Mouse (Mus musculus) urinary bladder, postnatal 10 days (tissue): ENCODE measurements at regions not wholly inside any gene's neighbourhood (a gene's known extent, or its start where the extent isn't known, plus 50 kb on each side); places are given as distances from the start of the nearest gene placed in this dataset.
"Not testable (repeated sequence)": the region's sequence is repeated elsewhere in the genome, so short reads cannot be mapped to it uniquely, and the experiment has no call there.

ENCODE experiments used
- DNase-seq: peaks from one replicate; pipeline ENCODE4 v3.0.0; 2022; ENCODE audit warnings: low spot score

DNA sequence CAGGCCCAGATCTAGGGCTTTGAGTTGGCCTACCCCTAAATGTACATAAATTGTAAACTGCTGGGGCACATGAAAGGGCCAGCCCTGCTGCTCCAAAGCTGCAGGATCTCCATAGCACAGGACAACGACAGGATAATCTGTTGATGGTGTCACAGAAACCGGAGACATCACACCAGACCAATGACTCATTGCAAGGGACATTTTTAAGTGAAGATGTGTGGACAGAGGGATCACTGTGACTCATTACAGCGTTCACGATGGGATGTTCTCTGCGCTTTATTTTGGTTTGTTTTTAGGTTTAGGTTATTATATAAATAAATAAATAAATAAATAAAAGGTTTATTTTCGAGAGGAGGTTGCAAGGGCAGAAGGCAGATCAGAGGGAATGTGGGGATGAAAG is 216.9 kb upstream of the Klf3 start:
- no peak for DNase-seq

DNA sequence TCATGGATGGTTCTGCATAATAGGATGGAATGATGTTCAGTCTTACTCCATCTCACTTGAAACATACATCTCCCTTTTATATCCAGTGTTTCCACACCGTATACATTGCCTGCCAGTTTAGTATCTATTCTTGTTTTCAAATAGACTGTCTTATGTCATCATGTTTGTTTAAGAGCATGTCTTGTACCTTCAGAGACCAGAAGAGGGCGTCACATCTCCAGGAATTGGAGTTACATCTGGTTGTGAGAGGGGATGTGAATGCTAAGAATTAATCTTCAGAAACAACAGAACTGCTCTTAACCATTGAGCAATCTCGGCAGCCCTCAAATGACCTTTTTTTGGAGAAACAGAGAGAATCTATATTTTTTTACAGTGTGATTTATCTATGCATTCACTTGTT is 216.3 kb upstream of the Klf3 start:
- DNase-seq: no peak

DNA sequence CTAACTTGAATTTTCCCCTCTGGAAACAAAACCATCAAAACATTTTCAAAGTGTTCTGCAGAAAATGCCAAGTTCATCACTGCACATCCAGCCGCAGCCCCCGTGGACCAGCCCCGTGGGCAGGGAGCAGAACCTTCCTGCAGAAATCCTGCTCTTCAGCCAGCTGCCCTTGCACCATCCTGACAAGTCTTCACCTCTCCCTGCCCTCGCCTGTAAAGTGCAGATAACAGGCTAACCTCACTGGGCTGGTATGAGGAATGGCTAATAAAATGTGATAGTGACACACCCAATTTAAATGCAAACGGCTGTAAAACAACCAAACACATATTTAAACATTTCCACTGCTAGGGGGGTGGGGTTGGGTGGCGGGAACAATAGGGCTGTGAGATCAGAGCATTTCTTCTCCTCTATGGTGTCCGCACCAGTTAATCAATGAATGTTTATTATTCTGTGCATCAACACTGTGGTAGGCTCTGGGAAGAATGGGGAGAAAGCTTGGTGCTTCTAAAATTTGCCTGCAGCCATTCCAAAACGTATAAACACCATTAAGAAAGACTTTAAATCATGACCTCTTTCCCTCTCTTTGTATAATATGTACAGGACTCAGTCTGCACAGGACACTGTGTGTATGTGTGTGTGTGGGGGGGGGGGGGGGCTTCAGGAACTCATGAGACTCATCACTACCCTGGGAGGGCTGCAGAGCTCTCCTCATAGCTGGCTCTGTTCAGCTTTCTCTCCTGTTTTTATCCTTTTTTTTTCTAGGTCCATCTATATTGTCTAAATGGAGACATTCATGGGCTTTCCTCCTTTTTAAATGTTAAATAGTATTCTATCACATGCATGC is 215.1 kb upstream of the Klf3 start:
- DNase-seq: no peak

DNA sequence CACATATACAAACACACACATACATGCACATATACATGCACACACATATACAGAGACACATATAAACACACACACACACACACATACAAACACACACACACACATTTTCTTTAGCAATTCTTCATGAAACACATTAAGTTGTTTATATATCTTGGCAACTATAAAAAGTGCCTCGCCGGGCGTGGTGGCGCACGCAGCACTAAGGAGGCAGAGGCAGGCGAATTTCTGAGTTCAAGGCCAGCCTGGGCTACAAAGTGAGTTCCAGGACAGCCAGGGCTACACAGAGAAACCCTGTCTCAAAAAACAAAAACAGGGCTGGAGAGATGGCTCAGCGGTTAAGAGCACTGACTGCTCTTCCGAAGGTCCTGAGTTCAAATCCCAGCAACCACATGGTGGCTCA is 214.4 kb upstream of the Klf3 start:
- DNase-seq: not testable (repeated sequence)

DNA sequence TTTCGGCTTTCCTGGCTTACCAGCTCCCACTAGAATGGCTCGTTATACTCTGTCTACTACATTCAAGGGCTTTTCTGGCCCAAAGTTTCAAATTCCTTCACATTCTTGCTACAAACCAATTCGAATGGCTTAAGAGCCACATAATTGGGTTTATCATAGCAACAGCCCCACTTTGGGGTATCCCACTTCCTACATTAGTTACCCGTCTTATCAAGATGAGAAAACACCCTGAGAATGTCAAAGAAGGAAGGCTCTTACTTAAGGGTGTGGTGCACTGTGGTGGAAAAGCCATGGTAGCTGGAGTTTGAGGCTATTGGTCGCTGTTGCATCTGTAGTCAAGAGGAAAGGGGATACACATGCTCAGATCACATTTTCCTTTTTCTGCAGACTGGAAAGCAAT is 213.2 kb upstream of the Klf3 start:
- DNase-seq: no peak

DNA sequence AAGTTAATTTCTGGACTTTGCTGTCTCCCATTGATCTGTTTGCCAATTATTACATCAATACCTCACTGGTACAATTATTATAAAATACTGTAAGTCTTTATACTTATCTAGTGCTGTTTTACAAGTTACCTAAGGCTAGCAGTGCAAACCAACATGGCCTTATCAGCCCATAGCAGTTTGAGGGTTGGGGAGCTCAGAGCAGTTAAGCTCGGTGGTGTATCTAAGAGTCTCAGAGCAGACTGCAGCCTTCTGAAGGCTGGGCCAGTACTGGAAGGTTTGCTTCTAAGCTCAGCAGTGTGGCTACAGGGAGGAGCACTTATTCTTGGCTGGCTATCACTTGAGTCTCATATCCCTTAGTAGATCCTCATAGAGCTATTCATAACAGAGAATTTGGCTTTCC is 212.4 kb upstream of the Klf3 start:
- no peak for DNase-seq

DNA sequence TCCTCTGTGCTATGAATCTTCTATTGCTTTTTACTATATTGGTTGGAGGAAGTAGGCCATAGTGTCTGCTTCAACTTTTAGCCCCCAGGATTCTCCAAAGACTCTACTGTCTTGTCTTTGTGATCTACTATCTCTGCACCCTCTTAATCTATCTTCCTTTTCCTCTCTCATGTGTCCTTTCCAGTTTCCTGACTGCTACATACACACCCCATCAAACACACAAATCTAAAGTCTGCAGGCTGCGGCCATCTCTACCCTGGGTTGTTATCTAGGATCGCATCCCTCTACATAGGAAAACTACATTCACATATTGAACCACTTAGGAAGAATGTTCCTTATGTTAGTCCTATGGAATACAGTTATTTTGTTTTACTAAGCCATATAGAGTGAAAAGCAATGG is 211.4 kb upstream of the Klf3 start:
- DNase-seq: no peak

DNA sequence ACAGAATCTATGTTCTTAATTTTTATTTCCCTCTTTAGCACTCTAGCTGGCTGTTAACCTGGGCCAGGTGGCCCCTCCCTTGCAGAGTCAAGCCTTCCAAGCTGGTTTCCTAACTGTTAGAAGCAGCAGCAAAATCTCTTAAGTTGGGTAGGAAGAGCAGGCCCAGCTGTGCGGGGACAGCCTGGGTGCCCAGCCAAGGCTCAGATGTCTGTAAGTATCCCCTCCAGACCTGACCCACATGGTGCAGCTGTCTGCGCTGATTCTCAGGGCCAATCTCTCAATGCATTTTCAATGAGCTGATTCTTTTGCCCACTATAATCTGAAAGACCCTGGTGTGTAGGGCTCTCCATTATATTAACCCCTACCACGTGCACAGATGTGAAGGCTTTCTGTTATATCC is 208.0 kb upstream of the Klf3 start:
- no peak for DNase-seq

DNA sequence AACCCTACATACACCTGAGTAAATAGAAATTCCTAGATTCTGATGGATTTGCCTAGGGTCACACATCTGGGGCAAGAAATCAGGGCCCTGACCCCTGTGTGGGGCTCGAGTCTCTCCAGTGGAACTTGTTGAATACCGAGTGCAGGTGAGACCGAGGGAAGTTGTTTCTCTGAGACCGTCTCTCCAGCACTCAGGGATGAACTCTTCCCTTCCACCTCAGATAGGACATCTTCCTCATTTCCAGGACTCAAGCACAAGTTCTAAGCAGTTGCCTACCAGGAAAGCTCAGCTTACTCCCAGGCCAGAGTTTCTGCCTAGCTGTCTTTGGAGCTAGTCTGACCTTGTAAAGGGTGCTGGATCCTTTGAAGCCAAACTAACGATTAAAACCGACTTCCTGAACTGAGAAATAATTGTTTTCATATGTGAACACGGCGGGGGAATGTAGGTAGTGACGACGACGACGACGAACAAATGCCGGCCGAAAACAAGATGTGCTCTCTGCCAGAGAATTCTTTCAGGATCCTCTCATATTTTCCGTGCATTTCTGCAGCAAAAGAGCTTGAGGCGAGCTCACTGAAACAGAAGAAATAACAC is 207.3 kb upstream of the Klf3 start:
- no peak for DNase-seq

DNA sequence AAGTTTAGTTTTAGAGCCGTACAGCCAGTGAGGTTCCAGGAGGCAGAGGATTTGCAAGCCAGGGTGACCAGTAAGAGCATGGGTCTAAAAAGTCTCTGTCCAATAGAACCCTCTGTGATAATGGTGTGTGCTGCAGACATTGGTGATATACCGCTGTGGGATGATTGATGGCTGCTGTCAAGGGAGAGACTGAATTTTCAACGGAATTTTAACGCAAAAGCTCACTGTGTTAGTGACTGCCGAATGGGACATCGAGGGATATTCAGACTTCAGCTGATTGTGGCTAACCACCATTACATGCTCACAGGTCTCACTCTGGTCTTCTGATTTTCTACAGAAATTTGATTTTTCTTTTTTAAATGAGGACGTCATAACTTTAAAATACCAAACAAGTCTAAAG is 206.2 kb upstream of the Klf3 start:
- DNase-seq: no peak

DNA sequence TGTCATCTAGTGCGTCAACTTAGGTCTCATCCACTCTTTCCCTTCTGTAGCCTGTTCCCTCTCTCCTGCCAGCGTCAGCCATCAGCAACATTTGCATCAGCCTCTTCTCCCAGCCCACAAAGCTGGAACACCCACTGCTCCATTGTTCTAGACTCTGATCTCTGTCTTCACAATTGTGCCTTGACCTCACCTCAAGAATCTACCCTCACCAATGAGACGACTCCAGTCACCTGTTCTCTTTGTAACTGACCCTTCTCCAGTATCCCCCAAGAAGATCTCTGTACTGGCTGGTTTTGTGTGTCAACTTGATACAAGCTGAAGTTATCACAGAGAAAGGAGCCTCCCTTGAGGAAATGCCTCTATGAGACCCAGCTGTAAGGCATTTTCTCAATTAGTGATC is 205.7 kb upstream of the Klf3 start:
- no peak for DNase-seq

DNA sequence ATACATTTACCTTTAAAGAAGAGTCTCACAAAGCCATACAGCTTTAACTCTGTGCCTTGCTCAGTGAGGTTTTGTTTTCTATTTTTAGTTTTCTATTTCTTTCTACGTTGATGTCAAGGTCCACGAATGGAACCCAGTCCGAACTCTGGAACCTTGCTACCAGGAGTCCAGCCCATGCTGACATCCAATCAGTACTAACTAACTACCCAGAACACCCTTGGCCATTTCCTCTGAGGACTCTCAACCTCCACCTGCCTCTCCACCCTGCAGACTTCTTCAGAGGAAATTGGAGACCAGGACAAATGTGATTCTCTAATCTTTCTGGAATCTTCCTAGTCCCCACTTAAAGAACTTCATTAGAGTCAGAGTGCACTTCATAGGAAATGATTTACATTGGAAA is 204.6 kb upstream of the Klf3 start:
- DNase-seq: no peak

DNA sequence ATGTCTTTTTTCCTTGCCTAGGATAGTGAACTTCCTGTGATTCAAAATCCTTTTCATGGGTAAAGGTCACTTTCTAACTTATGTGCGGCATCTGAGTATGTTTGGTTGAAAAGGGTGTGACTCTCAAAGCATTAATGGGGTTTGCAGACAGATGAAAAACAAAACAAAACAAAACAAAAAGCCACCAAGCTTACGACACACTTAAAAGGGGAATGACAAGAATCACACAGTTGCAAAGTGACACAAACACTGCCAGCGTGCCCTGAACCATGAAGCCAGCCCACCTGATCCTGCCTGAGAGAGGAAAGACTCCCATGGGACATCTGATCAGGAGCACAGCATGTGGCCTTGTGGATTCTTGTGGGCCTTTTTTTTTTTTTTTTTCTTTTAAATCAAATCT is 204.2 kb upstream of the Klf3 start:
- DNase-seq: no peak

DNA sequence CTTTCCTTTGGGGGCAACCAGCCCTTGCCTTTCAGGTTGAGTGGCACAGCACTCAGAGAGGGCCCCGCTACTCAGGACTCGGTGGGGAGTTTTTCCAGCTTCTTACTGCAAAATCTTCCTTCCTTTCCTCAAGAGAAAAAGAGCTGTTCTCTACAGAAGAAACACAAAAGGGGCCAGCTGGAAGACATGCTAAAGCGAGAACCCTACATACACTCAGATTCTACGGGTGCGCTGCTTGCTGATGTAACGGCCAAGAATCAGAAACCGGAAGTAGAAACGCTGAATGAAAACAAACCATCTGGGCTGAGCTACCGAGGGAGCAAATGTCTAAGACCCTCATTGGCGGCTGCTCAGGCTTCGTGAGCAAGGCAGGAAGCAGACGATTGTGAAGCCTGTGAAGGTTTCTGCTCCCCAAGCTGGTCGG is 203.3 kb upstream of the Klf3 start:
- DNase-seq: no peak

DNA sequence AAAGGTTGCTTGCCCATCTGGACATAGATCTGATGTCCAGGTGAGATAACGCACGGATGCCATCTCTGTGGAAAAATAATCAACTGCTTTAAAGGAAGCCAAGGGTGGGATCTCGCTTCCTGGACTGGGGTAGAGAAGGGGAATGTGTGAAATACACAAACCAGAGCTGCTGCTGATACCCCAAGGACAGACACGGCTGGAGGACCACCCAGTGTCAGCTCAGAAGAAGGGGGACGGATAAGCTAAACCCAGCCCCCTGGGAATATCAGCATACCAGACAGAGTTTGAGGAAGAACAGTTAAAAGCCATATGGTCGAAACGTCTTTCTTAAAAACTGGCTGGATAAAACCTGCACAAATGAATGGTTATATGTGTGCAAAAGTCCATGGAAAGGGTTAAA is 202.8 kb upstream of the Klf3 start:
- DNase-seq: no peak

DNA sequence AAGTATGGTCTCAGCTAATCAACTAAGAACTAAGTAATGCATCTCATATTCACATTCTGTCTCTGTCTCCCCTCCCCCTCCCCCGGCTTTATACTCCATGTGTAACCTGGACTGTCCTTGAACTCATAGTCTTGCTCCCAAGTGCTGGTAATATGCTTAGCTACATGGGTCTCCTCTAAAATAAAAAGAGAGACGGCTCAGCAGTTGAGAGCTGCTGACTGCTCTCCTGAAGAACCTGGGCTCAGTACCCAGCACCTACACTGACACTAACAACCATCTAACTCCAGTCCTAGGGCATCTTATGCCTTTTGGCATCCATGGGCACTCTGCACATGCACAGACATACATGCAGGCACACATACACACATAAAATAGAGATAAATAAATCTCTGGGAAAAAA is 202.4 kb upstream of the Klf3 start:
- no peak for DNase-seq

DNA sequence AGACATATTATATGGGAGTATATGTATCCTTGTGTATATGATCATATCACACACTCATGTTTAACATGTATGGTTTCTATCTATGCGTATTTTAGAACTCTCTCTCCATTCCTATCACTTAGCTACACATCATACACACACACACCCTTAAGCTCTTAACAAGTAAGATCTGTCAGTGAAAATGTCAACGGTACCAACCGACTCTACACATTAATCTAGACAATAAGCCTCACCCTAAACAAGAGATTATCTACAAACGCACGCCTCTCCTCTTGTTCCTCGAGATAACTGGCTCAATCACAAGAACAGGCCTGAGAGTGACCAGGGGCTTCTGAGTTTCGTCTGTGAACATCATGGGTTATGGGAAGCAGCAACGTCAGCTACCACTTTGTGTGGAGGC is 201.9 kb upstream of the Klf3 start:
- DNase-seq: no peak

DNA sequence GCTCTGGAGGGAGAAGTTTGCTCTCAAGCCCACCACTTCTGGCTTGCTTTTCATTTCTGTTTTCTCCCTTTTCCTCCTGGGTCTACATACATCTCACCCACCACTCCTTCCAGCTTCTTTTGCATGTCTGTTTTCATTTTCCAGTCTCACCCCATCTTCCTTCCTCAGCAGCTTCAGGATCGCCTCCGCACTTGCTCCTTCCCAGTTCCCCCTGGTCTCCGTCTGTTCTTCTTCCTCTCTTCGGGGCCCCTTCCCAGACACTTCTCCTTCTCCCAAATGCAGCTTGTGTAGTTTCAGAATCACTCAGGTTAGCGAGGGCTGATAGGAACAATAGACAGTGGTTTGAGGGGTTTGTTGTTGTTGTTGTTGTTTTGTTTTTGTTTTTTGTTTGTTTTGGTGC is 201.4 kb upstream of the Klf3 start:
- no peak for DNase-seq

DNA sequence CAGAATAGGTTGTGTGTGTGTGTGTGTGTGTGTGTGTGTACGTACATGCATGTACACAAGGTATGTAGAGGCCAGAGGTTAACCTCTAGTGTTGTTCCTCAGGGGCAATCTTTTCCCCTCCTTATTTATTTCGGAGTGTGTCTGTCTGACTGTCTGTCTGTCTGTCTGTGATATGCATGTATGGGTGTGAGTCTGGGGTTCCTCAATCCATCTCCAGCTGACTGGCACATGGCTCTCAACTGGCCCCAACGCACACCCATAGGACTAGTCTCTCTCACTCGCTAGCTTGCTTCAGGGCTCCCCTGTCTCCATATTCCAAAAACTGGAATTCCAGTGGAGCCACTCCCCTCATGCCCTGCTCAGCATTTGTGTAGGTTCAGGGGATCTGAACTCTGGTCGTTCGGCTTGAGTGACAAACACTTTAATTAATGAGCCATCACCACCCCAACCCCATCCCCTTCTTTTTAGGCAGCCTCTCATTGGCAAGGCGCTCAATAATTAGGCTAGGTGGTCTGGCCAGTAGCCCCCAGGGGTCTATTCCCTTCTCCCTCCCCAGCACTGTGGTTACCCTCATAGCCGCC is 200.7 kb upstream of the Klf3 start:
- no peak for DNase-seq

DNA sequence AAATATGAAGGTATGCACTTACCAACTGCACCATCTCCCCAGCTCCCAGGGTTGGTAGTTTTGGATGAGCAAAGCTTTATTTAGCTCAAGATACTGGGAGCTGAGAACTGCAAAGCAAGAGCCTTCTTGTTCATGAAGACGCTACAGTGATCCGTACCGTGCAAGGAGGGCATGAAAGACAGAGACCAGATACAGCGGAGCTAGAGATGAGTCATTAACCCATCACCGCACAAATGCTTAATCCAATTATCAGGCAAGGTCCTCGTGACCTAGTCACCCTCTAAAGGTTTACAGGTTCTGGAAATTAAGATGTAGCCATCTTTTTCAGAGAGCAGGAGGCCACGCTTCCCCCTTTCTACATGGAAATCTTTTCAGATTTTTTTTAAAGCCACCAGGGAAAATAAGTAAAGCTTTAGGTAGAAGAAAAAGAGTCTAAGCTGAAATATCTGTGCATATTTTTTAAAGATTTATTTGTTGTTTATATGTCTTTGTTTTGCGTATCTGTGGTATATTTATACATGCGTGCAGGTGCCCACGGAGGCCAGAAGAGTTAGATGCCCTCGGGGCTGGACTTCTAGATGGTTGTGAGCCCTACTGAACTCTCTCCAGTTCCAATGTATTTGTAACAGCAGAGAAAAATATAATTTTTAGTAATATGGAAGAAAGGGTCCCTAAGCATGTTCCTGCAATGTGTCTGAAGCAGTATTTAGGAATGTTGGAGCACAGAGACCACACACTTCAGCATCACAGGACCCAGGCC is 200.0 kb upstream of the Klf3 start:
- no peak for DNase-seq

DNA sequence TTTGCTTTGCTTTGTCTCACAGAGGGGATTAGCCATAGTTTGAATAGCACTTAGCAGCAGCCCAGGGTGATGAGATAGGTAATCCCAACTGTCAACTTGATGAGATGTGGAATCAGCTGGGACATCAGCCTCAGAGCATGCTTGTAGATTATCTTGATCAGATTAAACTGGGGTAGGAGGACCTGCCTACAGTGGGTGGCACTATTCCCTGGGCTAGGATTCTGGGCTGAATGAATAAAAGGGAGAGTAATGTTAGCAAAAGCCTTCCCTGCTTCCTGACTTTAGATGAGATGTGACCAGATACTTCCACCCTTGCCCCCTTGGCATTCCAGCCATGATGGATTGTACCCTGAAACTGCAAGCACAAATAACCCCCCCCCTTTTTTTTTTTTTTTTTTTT is 198.0 kb upstream of the Klf3 start:
- no peak for DNase-seq

DNA sequence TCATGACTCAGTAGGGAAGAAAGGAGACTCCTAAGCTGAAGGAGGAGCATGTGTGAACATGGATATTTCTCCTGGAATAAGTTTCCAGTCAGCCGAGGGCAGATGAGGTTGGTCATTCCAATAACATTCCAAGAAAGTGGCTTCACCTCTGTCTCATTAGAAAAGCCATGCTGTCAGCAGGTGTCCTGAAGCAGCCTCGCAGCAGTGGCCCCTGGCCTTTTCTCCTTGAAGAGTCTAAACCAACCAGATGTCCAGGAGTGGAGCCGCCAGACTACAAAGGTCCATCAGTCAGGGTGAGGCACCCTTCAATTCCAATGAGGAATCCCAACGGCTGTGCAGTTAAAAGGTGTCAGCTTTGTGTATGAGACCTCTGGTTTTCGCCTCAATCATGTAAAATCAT is 197.2 kb upstream of the Klf3 start:
- DNase-seq: no peak
